Mouse (Mus musculus): ENCODE measurements around the gene Car5a.

The Car5a gene

GRCm38 (mm10) chr8:121954981-121955555 lies 10.4 kb upstream of the Car5a start:
- no peak for DNase-seq

DNA sequence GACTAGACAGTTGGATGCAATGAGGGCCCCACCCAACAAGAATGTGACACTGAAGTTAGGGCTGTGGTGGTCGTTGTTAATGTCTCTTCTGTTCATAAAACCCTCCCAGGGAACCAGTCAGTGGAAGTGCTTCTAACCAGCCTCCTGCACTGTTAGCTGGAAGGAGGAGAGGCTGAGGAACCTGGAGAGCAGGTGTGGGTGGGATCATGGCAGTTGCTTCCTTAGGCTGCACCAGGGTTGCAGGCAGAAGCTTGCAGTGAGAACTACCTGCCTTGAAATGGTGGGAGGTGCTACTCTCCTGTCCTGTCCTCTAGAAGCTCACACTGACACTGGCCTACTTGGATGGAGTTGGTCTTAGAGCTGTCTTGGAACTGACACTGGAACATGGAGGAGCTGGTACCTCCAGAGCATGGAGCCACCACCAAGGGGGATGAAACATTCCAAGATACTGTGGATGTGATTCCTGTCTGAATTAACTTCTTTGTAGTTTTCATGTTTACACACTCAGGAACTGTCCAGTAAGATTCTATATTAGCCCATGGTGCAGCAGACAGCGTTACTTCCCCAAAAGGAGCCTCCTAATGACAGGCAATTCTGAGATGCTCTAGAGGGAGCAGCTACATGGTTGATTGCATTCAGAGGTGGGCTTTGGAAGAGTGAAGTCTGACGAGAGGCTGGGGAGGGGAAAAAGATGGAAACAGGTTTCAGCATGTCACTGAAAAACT lies 9.3 kb upstream of the Car5a start:
- DNase-seq = no peak

DNA sequence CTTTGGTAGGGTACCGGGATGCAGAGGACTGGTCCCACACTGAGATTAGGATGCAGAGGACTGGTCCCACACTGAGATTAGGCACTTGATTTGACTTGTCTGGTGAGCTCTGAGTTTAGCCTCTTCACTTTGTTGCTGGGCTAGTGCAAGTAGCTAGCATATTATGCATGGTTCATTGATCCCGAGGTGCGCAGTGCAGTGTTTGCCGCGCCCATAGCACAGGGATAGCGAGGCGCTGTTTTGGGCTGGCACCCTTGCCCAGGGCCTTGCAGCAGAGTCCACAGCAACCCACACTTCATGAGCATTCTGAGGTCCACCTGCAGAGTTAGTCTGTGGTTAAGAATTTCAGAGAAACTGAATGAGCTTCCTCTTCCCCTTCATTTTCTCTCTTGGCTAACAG lies 8.1 kb upstream of the Car5a start:
- DNase-seq = no peak

DNA sequence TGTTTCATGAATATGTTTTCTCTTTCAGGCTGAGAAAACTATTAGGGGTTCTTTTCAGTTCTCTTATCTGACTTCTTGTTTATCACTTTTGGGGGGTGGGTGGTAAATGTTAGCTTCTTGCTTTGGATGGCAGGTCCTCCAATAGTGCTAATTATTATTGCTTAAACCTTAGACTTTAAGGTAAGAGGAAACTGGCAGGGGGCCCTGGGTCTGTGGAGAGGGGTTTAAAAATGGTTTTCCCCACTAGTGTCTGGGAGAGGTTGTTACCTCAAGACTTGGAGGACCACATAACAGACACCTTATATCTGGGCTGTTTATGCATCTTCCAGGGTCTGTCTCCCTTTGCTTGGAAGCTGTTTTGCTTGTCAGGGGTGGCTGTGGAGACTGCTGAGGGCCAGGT lies 7.4 kb upstream of the Car5a start:
- no peak for DNase-seq

DNA sequence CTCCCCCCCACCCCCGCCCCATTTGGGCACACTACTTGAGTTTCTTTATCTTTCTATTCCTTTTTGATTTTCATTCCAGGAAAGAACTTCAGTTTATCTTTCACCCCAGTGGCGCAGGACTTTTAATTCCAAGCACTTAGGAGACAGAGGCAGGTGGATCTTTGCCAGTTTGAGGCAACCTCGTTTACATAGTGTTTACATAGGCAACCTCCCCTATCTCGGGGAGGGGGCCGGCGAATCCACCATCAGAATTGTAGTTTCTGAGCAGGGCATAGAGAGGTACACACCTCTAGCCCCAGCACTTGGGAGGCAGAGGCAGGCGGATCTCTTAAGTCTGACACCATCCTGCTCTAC lies 6.9 kb upstream of the Car5a start:
- DNase-seq = no peak

DNA sequence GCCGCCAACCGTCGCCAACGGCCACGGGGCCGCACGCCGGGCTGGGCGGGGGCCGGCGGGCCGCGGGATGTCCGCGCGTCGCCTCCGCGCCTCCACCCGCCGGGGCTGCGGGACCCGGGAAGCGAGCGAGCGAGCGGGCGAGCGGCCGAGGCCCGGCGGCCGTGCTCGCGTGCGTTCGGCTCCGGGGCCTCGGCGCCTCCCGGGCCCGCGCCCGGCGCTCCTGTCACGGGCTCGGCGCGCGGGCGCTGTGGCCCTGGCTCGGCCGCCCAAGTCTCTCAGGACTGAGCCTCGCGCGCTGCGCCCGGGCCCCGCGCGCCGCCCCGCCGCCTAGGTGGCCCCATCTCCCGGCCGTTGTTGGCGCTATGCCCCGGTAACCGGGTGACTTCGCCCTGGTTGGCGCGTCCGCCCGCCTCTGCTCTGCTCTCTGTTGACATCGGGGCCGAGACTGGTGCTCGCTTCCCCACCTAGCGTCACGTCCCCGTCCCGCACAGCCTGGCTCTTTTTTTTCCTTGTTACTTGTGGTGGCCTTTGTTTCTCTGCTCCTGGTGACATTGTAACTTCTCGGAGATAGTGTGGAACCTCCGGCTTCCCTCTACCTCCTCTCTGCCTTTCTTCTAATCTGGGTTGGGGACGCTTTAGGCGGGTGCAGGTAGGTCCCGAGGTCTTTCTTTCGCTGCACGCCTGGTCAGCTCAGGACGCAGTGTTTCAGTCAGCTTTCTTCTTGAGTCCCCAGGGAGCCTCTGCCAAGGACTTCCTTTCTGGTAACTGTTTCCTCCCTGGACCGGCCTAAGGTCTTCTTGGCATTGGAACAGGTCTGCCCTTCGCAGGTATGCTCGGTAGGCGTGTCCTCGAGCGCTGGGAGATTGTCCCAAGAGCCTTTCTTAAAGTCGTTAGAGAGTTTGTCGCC lies 6.3 kb upstream of the Car5a start:
- DNase-seq = peak; percentile 59

- DNase-seq = peak; percentile 98
These were observed 5.4 kb upstream of the Car5a start for GRCm38 (mm10) chr8:121949941-121950748.

DNA sequence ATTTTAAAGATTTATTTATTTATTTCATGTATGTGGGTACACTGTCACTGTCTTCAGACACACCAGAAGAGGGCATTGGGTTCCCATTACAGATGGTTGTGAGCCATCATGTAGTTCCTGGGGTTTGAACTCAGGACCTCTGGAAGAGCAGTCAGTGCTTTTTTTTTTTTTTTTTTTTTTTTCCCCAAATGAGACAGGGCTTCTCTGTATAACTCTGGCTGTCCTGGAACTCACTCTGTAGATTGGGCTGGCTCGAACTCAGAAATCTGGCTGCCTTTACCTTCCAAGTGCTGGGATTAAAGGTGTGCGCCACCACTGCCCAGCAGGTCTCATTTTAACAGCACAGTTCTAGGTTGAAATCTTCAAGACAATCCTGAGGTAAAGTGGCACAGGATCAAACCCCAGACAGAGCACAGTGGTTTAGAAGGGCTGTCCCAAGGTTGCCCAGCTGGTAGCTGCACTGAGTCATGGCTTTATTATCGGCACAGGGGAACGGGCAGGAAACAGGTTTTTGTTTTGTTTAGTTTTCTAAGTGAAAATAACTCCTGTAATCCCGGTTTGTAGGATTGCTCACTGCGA lies 4.6 kb upstream of the Car5a start, which contains the start of gene Banp:
Gene Banp, plus strand, starts transcription at position 529 of the 579 bp plus-strand sequence.
- no peak for DNase-seq

DNA sequence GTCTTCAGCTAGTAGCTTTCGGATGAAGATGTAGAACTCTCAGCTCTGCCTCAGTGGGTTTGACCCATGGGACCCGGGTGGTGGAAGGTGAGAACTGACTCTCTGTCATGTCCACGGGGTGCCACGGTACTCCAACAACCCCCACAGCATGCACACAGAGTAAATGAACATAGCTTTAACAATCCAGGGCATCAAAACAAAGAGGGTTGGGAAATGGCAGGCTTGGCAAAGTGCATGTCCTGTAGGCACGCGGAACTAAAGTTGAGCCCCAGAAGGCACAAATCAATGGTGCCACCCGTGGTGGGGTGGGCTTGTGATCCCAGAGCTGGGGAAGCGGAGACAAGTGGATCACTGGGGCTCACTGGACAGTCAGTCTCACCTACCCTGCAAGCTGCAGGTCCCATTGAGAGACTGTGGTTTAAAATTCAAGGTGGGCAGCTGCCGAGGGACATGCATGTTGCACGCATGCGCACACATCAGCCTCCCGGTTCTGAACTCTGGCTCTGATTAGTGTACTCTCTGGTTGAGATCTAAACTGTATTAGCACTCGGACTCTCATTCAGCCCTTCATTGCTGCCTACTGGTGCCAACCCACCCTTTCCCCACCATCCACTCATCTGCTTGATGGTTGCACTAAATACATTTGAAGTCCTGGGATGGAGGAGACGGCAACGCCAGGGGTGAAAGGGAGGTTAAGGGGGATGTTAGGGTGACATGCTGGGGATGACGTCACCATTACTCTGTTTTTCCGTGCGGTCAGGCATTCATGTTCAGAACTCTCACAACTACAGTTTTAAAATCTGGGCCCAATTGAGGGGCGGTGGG lies 3.8 kb upstream of the Car5a start:
- no peak for DNase-seq

DNA sequence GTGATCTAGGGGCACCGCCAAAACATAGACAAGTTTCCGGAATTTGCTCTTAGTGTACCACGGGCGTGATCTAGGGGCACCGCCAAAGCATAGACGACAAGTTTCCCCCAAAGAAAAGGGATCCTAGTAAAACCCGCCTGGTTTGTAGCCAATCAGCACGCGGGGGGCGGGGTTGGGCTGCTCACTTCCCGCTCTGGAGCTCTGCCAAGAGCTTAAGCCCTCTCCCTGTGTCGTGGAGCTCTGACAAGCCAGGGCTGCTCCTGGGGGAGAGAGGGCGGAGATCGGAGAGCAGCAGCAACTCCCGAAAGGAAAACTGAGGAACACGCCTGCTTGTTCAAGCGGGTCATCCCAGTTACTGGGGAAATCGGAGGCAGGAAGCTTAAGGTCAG lies 3.0 kb upstream of the Car5a start:
- peak; percentile 70 for DNase-seq

GRCm38 (mm10) chr8:121947047-121947752 lies 2.5 kb upstream of the Car5a start:
- no peak for DNase-seq

DNA sequence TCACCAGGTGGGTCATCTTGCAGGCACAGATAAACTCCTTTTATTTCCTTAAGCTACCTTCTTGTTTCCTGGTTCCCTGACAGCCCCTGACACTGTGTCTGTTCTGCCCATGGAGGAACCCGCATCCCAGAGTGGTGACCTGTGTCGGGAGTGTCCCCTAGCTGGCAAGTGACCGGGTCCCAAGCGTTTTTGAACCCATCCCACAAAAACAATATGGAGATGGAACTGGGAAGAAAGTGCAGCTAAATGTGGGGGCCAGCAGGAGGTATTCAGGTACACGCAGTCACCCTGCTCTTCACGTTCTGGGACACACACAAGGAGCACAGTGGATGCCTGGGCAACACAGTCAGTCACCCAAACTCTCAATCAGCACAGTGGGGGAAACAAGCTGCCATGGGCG lies 1.6 kb upstream of the Car5a start:
- DNase-seq = no peak

GRCm38 (mm10) chr8:121943716-121944115 lies 988 bp downstream of the Car5a start:
- no peak for DNase-seq

DNA sequence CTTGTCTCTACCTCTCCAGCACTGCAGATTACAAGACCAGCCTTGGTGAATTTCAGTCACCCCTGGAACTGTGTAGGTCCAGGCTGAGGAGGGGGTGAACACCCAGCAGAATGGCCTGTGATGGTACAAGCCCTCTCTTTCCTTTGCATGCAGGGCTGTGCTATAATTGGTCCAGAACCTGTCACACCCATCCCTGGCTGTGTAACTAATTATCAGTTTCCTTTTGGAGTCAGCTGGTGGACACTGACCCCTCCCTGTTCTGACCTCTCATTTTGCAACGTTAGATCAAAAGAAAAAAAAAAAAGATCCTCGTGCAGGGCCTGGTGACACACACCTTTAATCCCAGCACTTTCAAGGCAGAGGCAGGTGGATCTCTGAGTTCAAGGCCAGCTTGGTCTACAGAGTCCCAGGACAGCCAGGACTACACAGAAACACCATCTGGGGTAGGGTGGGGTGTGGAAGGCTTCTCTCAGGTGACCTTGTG lies 1.6 kb downstream of the Car5a start:
- DNase-seq = no peak

GRCm38 (mm10) chr8:121938732-121939131 lies 6.0 kb downstream of the Car5a start:
- no peak for DNase-seq

DNA sequence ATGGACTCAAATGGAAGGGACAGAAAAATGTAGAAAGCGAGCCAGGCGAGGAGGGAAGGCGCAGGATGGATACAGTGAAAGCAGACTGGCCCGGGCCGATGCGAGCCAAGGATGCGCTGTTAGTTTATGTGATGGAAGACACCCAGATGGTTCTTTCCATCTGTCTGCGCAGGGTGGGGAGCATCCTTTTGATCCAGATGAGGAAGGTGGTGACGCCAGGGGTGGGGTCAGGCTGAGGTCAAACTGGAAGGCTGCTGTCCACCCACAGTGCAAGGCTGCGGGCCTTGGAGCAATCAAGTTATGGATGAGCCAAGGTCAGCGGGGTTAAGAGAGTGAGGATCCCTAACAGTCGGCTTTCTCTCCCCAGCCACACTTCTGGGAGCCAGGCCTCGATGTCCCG lies 8.3 kb downstream of the Car5a start:
- no peak for DNase-seq

DNA sequence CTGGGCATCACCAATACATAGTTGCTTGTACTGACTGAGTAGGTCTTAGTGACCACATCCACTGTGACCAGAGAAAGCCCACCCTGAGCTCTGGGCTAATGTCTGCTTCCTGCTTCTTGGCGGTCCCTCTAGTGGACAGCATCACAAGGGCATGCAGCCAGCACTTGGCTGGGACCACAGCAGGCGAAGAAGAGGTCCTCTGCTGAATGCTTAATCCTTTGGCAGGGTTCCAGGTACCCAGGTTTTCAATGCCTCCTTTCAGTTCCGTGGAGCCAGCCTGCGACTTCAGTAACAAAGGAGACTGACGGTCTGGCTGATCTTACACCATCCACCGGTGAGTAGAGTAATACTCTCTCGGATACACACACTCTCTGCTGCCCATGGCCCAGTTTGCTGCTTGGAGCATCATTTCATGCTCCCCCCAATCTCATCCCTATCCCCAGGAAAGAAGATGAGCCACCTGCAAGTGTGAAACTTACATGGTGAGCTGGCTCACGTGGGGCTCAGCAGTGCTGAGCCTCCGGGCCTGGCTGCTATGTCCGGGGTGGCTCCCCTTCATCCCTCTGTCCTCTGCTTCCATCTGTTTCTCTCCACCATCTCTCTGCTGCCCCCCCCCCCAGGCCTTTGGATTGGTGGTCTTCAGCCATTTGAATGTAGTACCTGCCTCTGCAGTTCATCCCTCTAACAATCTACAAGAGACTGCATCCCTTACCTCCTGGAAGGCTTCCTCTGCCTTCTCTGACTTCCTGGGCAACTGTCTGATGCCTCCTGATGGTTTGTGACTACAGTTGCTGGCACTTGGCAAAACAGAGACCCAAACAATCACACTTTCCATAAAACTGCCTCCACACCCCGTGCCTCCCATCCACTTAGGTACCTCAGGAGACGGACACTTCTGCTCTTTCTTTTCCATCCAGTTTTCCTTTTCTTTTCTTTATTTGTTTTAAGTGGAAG lies 9.1 kb downstream of the Car5a start:
- DNase-seq = peak; percentile 68

GRCm38 (mm10) chr8:121934923-121935322 lies 9.8 kb downstream of the Car5a start:
- DNase-seq = no peak

DNA sequence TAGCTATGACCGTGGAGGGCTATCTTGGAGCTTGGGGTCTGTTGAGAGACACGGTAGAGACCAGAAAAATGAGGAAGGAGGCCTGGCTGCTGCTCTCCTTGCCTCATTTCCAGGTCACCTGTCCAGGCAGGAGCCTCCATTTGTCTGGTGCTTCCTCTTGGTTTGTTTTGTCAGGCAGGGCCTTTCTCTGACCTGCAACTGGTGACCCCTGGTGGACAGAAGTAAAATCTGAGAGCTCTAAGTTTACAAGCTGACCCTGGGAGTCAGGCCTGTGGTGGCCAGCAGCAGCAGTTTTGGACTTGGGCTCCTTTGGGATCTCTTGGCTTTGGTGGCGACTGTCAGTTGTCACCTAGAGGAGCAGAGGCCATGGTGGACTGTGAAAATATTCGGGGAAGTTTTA lies 10.2 kb downstream of the Car5a start:
- DNase-seq = no peak
